ENCODE assay signal across 7 mouse cellular contexts in the genomic region with DNA sequence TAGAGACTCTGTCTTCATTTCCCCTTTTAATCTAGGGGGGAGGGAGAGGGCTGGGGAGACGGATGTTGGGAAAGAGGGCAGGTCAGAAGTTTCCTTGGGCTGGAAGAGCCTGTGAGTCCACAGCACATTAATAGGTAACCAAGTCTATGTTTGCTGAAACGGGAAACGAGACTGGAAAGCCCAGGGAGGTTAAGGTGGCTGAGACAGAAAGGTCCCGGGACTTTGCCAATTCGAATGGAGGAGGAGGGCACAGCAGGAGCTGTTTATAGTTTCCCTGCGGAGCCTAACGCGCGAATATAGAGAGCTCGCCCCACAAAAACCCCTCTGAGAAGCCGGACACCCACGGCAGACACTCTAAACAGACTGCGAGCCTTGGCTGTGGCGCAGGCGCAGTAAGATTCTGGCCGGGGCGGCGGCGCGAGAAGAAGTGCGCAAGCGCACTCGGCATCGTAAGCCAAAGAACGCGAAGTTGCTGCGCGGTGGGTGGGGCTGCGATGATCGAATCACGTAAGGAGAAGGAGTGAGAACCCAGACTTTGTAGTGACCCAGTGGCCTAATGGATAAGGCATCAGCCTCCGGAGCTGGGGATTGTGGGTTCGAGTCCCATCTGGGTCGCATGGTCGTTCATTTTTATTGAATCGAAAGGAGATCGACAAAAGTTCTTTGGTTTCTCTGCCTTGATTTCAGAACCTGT. TPM values are rescaled to one million over a fixed set of nuclear protein-coding genes. Genes with fewer than 3 reads are reported as not detected.
A peak's percentile ranks its signal among the peaks of the same experiment; 100 is the strongest.
DNase-seq lines count a peak whose midpoint lies in the region; ATAC-seq and TF ChIP-seq lines count a peak whose summit lies in the region.

No protein-coding gene starts in this region.

- WGBS in intestine, postnatal 0 days = under 1% methylated on average over 37 of the region's 37 CpGs
- WGBS in midbrain, embryonic 12.5 days = under 1% methylated on average over 37 of the region's 37 CpGs
- WGBS in small intestine, adult 2 months = under 1% methylated on average over 37 of the region's 37 CpGs

- peak overlapping the region; percentile 96 for H3K27ac ChIP-seq in intestine, postnatal 0 days (ENCODE audit: low read depth, low read length)
- peak overlapping the region; percentile 89 for H3K27ac ChIP-seq in midbrain, embryonic 12.5 days (replicated peaks)
- H3K27ac ChIP-seq in small intestine, adult 2 months (ENCODE audit: insufficient read depth, low read depth, low read length) = peak overlapping the region; percentile 99

- TF ChIP-seq CTCF in intestine, postnatal 0 days (IDR thresholded peaks at IDR 0.05; ENCODE audit: low read depth) = no peak
- no peak for TF ChIP-seq CTCF in small intestine, adult 2 months (IDR thresholded peaks at IDR 0.05; ENCODE audit: extremely low read depth, insufficient read length, insufficient replicate concordance, low read depth, low read length)

- peak; percentile 85 for ATAC-seq in intestine, postnatal 0 days
- peak; percentile 94 for ATAC-seq in midbrain, embryonic 12.5 days (ENCODE audit: low FRiP score, low read depth)

- H3K36me3 ChIP-seq in intestine, postnatal 0 days (ENCODE audit: control insufficient read depth, insufficient read depth) = no peaks in the 10 kb centered on the region
- H3K36me3 ChIP-seq in midbrain, embryonic 12.5 days = no peaks in the 10 kb centered on the region
- H3K36me3 ChIP-seq in small intestine, adult 2 months (ENCODE audit: control insufficient read depth, insufficient read depth, low read length) = no peaks in the 10 kb centered on the region

- peak; percentile 98 for TF ChIP-seq POLR2A in small intestine, adult 2 months (IDR thresholded peaks at IDR 0.05; ENCODE audit: low read depth, low read length)

- no peaks in the 10 kb centered on the region for H3K27me3 ChIP-seq in intestine, postnatal 0 days (replicated peaks; ENCODE audit: control insufficient read depth, insufficient read depth, low read length)
- no peaks in the 10 kb centered on the region for H3K27me3 ChIP-seq in midbrain, embryonic 12.5 days
- no peaks in the 10 kb centered on the region for H3K27me3 ChIP-seq in small intestine, adult 2 months (ENCODE audit: control insufficient read depth, insufficient read depth, low read length)

- H3K9me3 ChIP-seq in intestine, postnatal 0 days (ENCODE audit: control insufficient read depth) = no peaks in the 10 kb centered on the region
- no peaks in the 10 kb centered on the region for H3K9me3 ChIP-seq in midbrain, embryonic 12.5 days

- H3K9ac ChIP-seq in intestine, postnatal 0 days (ENCODE audit: low read depth, low read length) = peak overlapping the region; percentile 67
- H3K9ac ChIP-seq in midbrain, embryonic 12.5 days (replicated peaks) = peak overlapping the region; percentile 69

- DNase-seq in adrenal gland, adult 2 months = peak; percentile 98
- DNase-seq in embryo, embryonic 11.5 days (ENCODE audit: low read depth, low spot score) = peak; percentile 96
- peak; percentile 96 to 97 for DNase-seq in gastrocnemius, postnatal 4 days (ENCODE audit: low spot score in 2 of 2)
- peak; percentile 98 for DNase-seq in left cerebral cortex, postnatal 4 days

- no peaks in the 10 kb centered on the region for H3K4me1 ChIP-seq in intestine, postnatal 0 days (replicated peaks; ENCODE audit: control insufficient read depth, insufficient read depth, low read length)
- peaks cover 4% of the 10 kb centered on the region; the same call in 1 of the 2 replicates for H3K4me1 ChIP-seq in midbrain, embryonic 12.5 days
- H3K4me1 ChIP-seq in small intestine, adult 2 months (ENCODE audit: control insufficient read depth, insufficient read depth, insufficient read length, low read length) = peaks cover 3% of the 10 kb centered on the region; the same call in 1 of the 2 replicates

- peak overlapping the region; percentile 60 for H3K4me2 ChIP-seq in intestine, postnatal 0 days (replicated peaks; ENCODE audit: low read depth)
- H3K4me2 ChIP-seq in midbrain, embryonic 12.5 days (replicated peaks) = peak overlapping the region; percentile 51

- intact Hi-C loops in left cerebral cortex, postnatal 4 days (cut with DNase I) = no loop called here

- peak overlapping the region; percentile 54 for H3K4me3 ChIP-seq in intestine, postnatal 0 days (ENCODE audit: low read depth, low read length)
- H3K4me3 ChIP-seq in midbrain, embryonic 12.5 days = peak overlapping the region; percentile 56
- peak overlapping the region; percentile 75 for H3K4me3 ChIP-seq in small intestine, adult 2 months (ENCODE audit: low read depth, low read length)

RNA-seq across cellular contexts. Expression of gene 1810010H24Rik, which starts 13.0 kb away (rescaled TPM):
- 1 to 10 TPM; 2.7 to 3.1 TPM for total RNA-seq in adrenal gland, adult 2 months (2021)
- polyA plus RNA-seq in adrenal gland, adult 2 months (2012; rRNA removed) = 2.0 and 4.8 TPM in 2 replicates
- 1 to 10 TPM; 3.2 to 4.5 TPM for total RNA-seq in gastrocnemius, postnatal 4 days (2021)
- polyA plus RNA-seq in intestine, postnatal 0 days (2015; fragmentation: Nextera tagmentation; extraction: Ambion mirVana) = 9.6 and 9.9 TPM in 2 replicates
- total RNA-seq in left cerebral cortex, postnatal 4 days (2021) = 1 to 10 TPM; 4.2 to 4.7 TPM
- polyA plus RNA-seq in midbrain, embryonic 12.5 days (2016; fragmentation: Nextera tagmentation; extraction: Ambion mirVana) = 3.4 and 3.8 TPM in 2 replicates
- polyA plus RNA-seq in small intestine, adult 2 months (2012; rRNA removed) = 1.3 and 2.7 TPM in 2 replicates

RNA-seq across cellular contexts. Expression of gene Kpna2, which starts 13.1 kb away (rescaled TPM):
- total RNA-seq in adrenal gland, adult 2 months (2021) = 10 to 100 TPM; 33.6 to 34.8 TPM
- 6.5 and 7.0 TPM in 2 replicates for polyA plus RNA-seq in adrenal gland, adult 2 months (2012; rRNA removed)
- 10 to 100 TPM; 42.4 to 47.1 TPM for total RNA-seq in gastrocnemius, postnatal 4 days (2021)
- 80.6 and 100 TPM in 2 replicates for polyA plus RNA-seq in intestine, postnatal 0 days (2015; fragmentation: Nextera tagmentation; extraction: Ambion mirVana)
- 10 to 100 TPM; 43.4 to 53.2 TPM for total RNA-seq in left cerebral cortex, postnatal 4 days (2021)
- 491 and 516 TPM in 2 replicates for polyA plus RNA-seq in midbrain, embryonic 12.5 days (2016; fragmentation: Nextera tagmentation; extraction: Ambion mirVana)
- 11.9 and 15.2 TPM in 2 replicates for polyA plus RNA-seq in small intestine, adult 2 months (2012; rRNA removed)

Comparison
In these comparisons a context has a peak if more than half of its experiments do, and no peak if none do; other contexts are left out.
1. Peak in every context shown above with its lines: DNase-seq, ATAC-seq, H3K4me3 ChIP-seq and H3K27ac ChIP-seq.